Mouse (Mus musculus) MEL (cell line): ENCODE results near the gene Rpa1.

ENCODE experiments used
- POLR2A ChIP-seq, 2 experiments: IDR thresholded peaks; 2 replicates each; pipeline ENCODE4 v1.6.1; 2011 to 2012; ENCODE audit warnings: low read length in 2 of 2, mild to moderate bottlenecking in 2 of 2, control low read depth in 1 of 2, improper control_type of control experiment in 1 of 2, low read depth in 1 of 2, moderate library complexity in 1 of 2; ENCODE audit not compliant: control insufficient read depth in 1 of 2, insufficient read depth in 1 of 2, poor library complexity in 1 of 2
- TBP ChIP-seq: IDR thresholded peaks from 2 replicates; pipeline ENCODE4 v1.8.0; 2011; ENCODE audit warnings: low read depth, low read length, improper control_type of control experiment

GRCm38 (mm10) chr11:75325969-75326311, 22.2 kb downstream of the Rpa1 start:
- TF ChIP-seq TBP (no peak), POLR2A (IDR thresholded peaks at IDR 0.05; ENCODE audit: control insufficient read depth in 1 of 2, insufficient read depth in 1 of 2, low read depth in 1 of 2, low read length in 2 of 2, poor library complexity in 1 of 2) (no peak)
